Mouse (Mus musculus) adrenal gland, postnatal 0 days (tissue): ENCODE results near the gene Tnfaip1. TPM values are rescaled to one million over a fixed set of nuclear protein-coding genes. Genes with fewer than 3 reads are reported as not detected.

Experiments used
- polyA plus RNA-seq: library from polyadenylated mRNA; unstranded; fragments of >200 nt; fragmentation: Nextera tagmentation; extraction: Ambion mirVana; gene quantifications from 2 replicates; pipeline ENCODE4 v1.2.1, GENCODE M21; 2015

Tnfaip1 gene
- polyA plus RNA-seq: 33.2 and 38.8 TPM in 2 replicates

GRCm38 (mm10) chr11:78536080-78536689 is at the start of gene Tnfaip1, which contains the start of gene Ift20:
Gene Tnfaip1, minus strand, starts transcription at chr11:78536332.
Gene Ift20, plus strand, starts transcription at chr11:78536361.

GRCm38 (mm10) chr11:78550168-78551058 is 14.3 kb upstream of the Tnfaip1 start, which contains the start of gene Tmem97:
Gene Tmem97, minus strand, starts transcription at chr11:78550777.

DNA sequence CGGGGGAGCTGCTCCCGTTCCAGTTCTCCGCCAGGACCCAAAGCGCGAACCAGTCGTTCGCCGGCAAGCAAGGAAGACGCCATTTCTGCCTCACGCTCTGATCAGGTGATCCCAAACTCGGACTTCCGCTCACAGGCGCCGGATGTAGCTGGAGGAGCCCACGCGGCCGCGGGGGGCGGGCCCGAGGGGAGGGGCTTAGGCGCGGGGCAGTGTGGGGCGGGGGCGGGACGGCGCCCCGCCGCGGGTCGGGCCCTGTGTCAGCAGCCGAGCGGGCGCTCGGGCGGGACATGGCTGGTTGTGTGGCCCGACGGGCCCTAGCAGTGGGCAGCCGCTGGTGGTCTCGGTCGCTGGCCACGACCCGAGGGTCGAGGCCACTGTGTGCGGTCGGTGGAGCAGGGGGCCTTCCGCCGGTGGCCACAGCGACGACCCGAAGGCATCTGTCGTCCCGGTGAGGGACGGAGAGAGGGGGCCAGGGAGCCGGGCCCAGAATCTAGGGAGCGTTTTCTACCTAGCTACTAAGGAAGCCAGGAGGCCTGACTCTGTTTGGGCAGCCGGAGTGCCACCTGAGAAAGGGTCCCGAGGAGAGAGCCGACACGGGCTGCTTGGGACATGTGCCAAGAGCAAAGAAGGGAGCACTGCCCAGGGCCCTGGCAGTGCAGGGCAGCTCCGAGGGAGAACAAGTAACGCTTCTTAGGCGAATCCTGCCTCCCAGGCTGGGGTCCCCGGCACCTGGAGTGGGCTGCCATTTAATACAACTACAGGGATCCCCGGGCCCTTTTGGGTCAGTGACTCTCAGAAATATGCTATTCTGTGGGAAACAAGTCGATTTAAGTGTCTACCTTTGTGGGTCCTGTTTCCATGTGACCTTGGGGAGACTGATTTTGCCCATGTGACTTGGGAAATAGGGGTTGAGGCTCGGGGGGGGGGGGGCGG is 23.8 kb downstream of the Tnfaip1 start, which contains the start of the genes Tmem199 and Poldip2:
Gene Tmem199, minus strand, starts transcription at position 148 of the 933 bp plus-strand sequence.
Gene Poldip2, plus strand, starts transcription at position 169 of the 933 bp plus-strand sequence.

GRCm38 (mm10) chr11:78502909-78503650 is 33.1 kb downstream of the Tnfaip1 start, which contains the start of gene Sebox:
Gene Sebox, plus strand, starts transcription at chr11:78503447.

DNA sequence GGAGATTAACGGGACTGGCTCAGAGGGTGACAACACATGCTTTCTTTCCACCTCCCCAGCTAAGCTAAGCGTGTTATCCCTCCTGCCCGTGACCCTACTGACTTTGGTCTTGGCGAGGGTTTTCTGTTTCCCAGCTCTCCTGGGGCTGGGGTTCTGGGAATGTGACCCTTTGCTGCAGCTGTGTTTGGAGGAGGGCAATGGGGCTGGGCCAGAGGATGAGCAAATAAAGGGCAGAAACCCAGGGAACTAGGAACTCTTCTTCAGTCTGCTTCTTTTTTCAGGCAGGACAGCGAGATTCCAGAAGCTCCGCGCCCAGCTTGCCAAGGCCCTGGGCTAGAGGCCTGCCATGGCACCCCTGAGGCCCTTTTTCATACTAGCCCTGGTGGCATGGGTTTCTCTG is 37.1 kb downstream of the Tnfaip1 start, which contains the start of gene Vtn:
Gene Vtn, plus strand, starts transcription at position 88 of the 400 bp plus-strand sequence.

GRCm38 (mm10) chr11:78497544-78498522 is 38.3 kb downstream of the Tnfaip1 start, which contains the start of gene Sarm1:
Gene Sarm1, minus strand, starts transcription at chr11:78497754.

Other genes starting within 250 kb of the Tnfaip1 start
- gene BC030499, start 245.5 kb downstream of the Tnfaip1 start, polyA plus RNA-seq: 0.21 TPM in 1 of 2 replicates, not detected in the other
- 6.4 and 8.2 TPM in 2 replicates for gene Spag5, start 234.8 kb downstream of the Tnfaip1 start, polyA plus RNA-seq
- 13.7 and 19.6 TPM in 2 replicates for gene Aldoc, start 213.4 kb downstream of the Tnfaip1 start, polyA plus RNA-seq
- gene Pigs, start 207.9 kb downstream of the Tnfaip1 start, polyA plus RNA-seq: 50.8 and 80.0 TPM in 2 replicates
- gene Unc119, start 192.8 kb downstream of the Tnfaip1 start, polyA plus RNA-seq: 82.0 and 100 TPM in 2 replicates
- gene Foxn1, start 149.8 kb downstream of the Tnfaip1 start, polyA plus RNA-seq: 0.06 TPM in 1 of 2 replicates, not detected in the other
- 0.11 and 0.21 TPM in 2 replicates for gene Slc13a2, start 114.1 kb downstream of the Tnfaip1 start, polyA plus RNA-seq
- gene Slc46a1, start 70.6 kb downstream of the Tnfaip1 start, polyA plus RNA-seq: 13.1 and 25.8 TPM in 2 replicates
- gene Sarm1, start 38.6 kb downstream of the Tnfaip1 start, polyA plus RNA-seq: 5.0 and 7.8 TPM in 2 replicates
- 41.1 and 59.4 TPM in 2 replicates for gene Vtn, start 37.2 kb downstream of the Tnfaip1 start, polyA plus RNA-seq
- gene Sebox, start 32.9 kb downstream of the Tnfaip1 start, polyA plus RNA-seq: not detected in 2 replicates
- 49.5 and 55.2 TPM in 2 replicates for gene Tmem199, start 24.2 kb downstream of the Tnfaip1 start, polyA plus RNA-seq
- 122 and 191 TPM in 2 replicates for gene Poldip2, start 24.1 kb downstream of the Tnfaip1 start, polyA plus RNA-seq
- gene Ift20, start within 50 bp of the Tnfaip1 start, polyA plus RNA-seq: 193 and 207 TPM in 2 replicates
- gene Tmem97, start 14.4 kb upstream of the Tnfaip1 start, polyA plus RNA-seq: 34.3 and 47.6 TPM in 2 replicates
- 12.1 and 15.6 TPM in 2 replicates for gene Nlk, start 161.0 kb upstream of the Tnfaip1 start, polyA plus RNA-seq
- 73.8 and 92.7 TPM in 2 replicates for gene Ccnq, start 215.4 kb upstream of the Tnfaip1 start, polyA plus RNA-seq